ENCODE assay signal across 8 mouse cellular contexts in the genomic region with DNA sequence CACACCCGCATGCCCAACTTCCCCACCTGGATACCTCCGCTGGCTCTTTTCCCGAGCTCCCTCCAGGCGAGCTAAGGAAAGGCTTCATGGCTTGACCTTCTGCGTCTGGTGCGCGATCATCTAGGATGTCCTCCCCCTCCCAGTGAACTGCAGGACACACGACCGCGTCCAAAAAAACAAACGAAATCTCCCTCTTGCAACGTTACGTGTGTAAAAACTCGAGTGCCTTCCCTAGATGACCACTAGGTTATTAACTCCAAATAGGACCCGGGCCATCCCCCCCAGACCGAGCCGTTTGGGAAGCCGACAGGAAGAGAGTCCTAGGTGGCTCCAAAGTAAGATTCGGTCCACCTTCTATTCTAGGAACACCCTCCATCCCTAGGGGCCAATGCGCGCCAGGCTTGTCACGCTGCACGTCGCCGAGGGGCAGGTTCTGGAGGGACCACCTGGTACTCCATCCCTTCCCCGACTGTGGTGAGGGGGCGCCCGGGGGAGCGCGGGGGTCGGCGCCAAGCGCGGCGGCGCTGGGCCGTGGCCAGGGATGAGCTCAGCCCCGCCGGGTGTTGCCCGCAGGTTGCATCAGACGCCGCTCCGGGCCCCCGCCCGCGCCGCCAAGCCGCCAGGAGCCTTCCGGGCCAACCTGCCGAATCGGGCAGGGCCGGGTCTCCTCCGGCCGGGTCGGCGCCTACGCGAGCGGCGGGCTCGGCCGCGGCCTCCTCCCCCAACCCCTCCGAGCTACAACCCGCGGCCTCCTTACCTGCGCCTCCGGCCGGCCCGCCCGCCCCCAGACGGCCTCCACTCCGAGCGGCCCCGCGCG. TPM values are rescaled to one million over a fixed set of nuclear protein-coding genes. Genes with fewer than 3 reads are reported as not detected.
A peak's percentile ranks its signal among the peaks of the same experiment; 100 is the strongest.
DNase-seq lines count a peak whose midpoint lies in the region; ATAC-seq and TF ChIP-seq lines count a peak whose summit lies in the region.

No protein-coding gene starts in this region.

- under 1% methylated on average over 77 of the region's 77 CpGs for WGBS in embryonic facial prominence, embryonic 10.5 days
- 2% methylated on average over 67 of the region's 77 CpGs for WGBS in kidney, embryonic 14.5 days
- under 1% methylated on average over 73 of the region's 77 CpGs for WGBS in limb, embryonic 15.5 days
- under 1% methylated on average over 49 of the region's 77 CpGs for WGBS in midbrain, embryonic 16.5 days

- no peak for TF ChIP-seq CTCF in CH12.LX (conservative IDR thresholded peaks at IDR 0.05 in 1 of 2, IDR thresholded peaks at IDR 0.05 in 1 of 2; ENCODE audit: low read depth in 2 of 2, low read length in 2 of 2)

- TF ChIP-seq RAD21 in CH12.LX (IDR thresholded peaks at IDR 0.05; ENCODE audit: low read depth, low read length): no peak

- peaks cover 4 to 16% of the 10 kb centered on the region in 2 experiments for H3K36me3 ChIP-seq in CH12.LX (replicated peaks in 1 of 2; ENCODE audit: control insufficient read depth in 1 of 2, insufficient read depth in 1 of 2, low read length in 1 of 2)
- H3K36me3 ChIP-seq in embryonic facial prominence, embryonic 10.5 days (replicated peaks): peaks cover 11% of the 10 kb centered on the region
- no peaks in the 10 kb centered on the region; the same call in 1 of the 2 replicates for H3K36me3 ChIP-seq in kidney, embryonic 14.5 days (ENCODE audit: control insufficient read depth, insufficient read depth, low read length)
- no peaks in the 10 kb centered on the region for H3K36me3 ChIP-seq in limb, embryonic 15.5 days
- no peaks in the 10 kb centered on the region for H3K36me3 ChIP-seq in midbrain, embryonic 16.5 days (ENCODE audit: control insufficient read depth, insufficient read depth, low read length)

- H3K9me3 ChIP-seq in CH12.LX (replicated peaks; ENCODE audit: low read length): peaks cover 5% of the 10 kb centered on the region
- H3K9me3 ChIP-seq in embryonic facial prominence, embryonic 10.5 days: no peaks in the 10 kb centered on the region; the same call in 1 of the 2 replicates
- H3K9me3 ChIP-seq in kidney, embryonic 14.5 days (ENCODE audit: control insufficient read depth, low read length): 0 out of 2 replicates have a peak, but pooled peaks cover 4% of the 10 kb centered on the region
- no peaks in the 10 kb centered on the region for H3K9me3 ChIP-seq in limb, embryonic 15.5 days
- no peaks in the 10 kb centered on the region for H3K9me3 ChIP-seq in midbrain, embryonic 16.5 days (replicated peaks; ENCODE audit: control insufficient read depth, low read length, poor library complexity, severe bottlenecking)

- peak overlapping the region; percentile 98; the same call in 1 of the 2 replicates for H3K4me2 ChIP-seq in CH12.LX (ENCODE audit: insufficient read depth, low read depth, poor library complexity, severe bottlenecking)
- H3K4me2 ChIP-seq in kidney, embryonic 14.5 days (replicated peaks; ENCODE audit: low read depth, low read length): peak overlapping the region; percentile 81
- H3K4me2 ChIP-seq in limb, embryonic 15.5 days: peak overlapping the region; percentile 69
- H3K4me2 ChIP-seq in midbrain, embryonic 16.5 days (ENCODE audit: low read length): peak overlapping the region; percentile 74

- peak; percentile 88 for ATAC-seq in kidney, embryonic 14.5 days (ENCODE audit: low FRiP score, low TSS enrichment)
- ATAC-seq in limb, embryonic 15.5 days (ENCODE audit: insufficient number of reproducible peaks, low FRiP score, low TSS enrichment, low read depth): peak; percentile 86
- peak; percentile 90 for ATAC-seq in midbrain, embryonic 16.5 days

- TF ChIP-seq EP300 in CH12.LX (IDR thresholded peaks at IDR 0.05; ENCODE audit: low read length): no peak

- peak; percentile 37 for DNase-seq in CH12.LX (ENCODE audit: extremely low read depth)
- DNase-seq in adrenal gland, adult 8-10 months: peak; percentile 64
- no peak for DNase-seq in embryonic facial prominence, embryonic 10.5 days (ENCODE audit: low spot score)
- peak; percentile 97 for DNase-seq in heart, adult 11 months
- peak; percentile 33 for DNase-seq in thymus, postnatal 4 days

- H3K9ac ChIP-seq in CH12.LX (ENCODE audit: insufficient read depth, low read depth): peak overlapping the region; percentile 99
- peak overlapping the region; percentile 94 for H3K9ac ChIP-seq in kidney, embryonic 14.5 days (ENCODE audit: low read depth, low read length)
- H3K9ac ChIP-seq in limb, embryonic 15.5 days: peak overlapping the region; percentile 84
- peak overlapping the region; percentile 87 for H3K9ac ChIP-seq in midbrain, embryonic 16.5 days (ENCODE audit: low read depth, low read length)

- H3K27ac ChIP-seq in CH12.LX (ENCODE audit: insufficient read depth, low read depth): peak overlapping the region; percentile 97
- peak overlapping the region; percentile 97 for H3K27ac ChIP-seq in embryonic facial prominence, embryonic 10.5 days (replicated peaks)
- peak overlapping the region; percentile 64; the same call in 1 of the 2 replicates for H3K27ac ChIP-seq in kidney, embryonic 14.5 days (ENCODE audit: low read depth, low read length)
- H3K27ac ChIP-seq in limb, embryonic 15.5 days: peak overlapping the region; percentile 87
- H3K27ac ChIP-seq in midbrain, embryonic 16.5 days (ENCODE audit: low read length): peak overlapping the region; percentile 89

- H3K27me3 ChIP-seq in CH12.LX (replicated peaks): no peaks in the 10 kb centered on the region
- no peaks in the 10 kb centered on the region for H3K27me3 ChIP-seq in embryonic facial prominence, embryonic 10.5 days (replicated peaks; ENCODE audit: low read depth, poor library complexity, severe bottlenecking)
- no peaks in the 10 kb centered on the region for H3K27me3 ChIP-seq in kidney, embryonic 14.5 days (ENCODE audit: control insufficient read depth, insufficient read depth, low read length)
- no peaks in the 10 kb centered on the region for H3K27me3 ChIP-seq in limb, embryonic 15.5 days
- H3K27me3 ChIP-seq in midbrain, embryonic 16.5 days (ENCODE audit: control insufficient read depth, insufficient read depth, low read depth, low read length): no peaks in the 10 kb centered on the region

- in situ Hi-C loops in CH12.LX (cut with MboI; ENCODE audit: low pct_ligation_motif_present, low pct_unique_long_range_greater_than_20kb, low sequenced_read_pairs): no loop called here

- dilution Hi-C loops in CH12.LX (cut with MboI; ENCODE audit: extremely low pct_ligation_motif_present, extremely low pct_unique_long_range_greater_than_20kb, low sequenced_read_pairs): no loop called here

- H3K79me2 ChIP-seq in CH12.LX (replicated peaks; ENCODE audit: control insufficient read depth, extremely low read depth, insufficient read depth, poor library complexity, severe bottlenecking): peaks cover 50% of the 10 kb centered on the region

- peaks cover 3 to 50% of the 10 kb centered on the region in 2 experiments; a peak in 3 of 4 replicates for H3K4me1 ChIP-seq in CH12.LX (ENCODE audit: control insufficient read depth in 1 of 2, insufficient read depth in 2 of 2)
- H3K4me1 ChIP-seq in embryonic facial prominence, embryonic 10.5 days: peaks cover 26% of the 10 kb centered on the region
- peaks cover 13% of the 10 kb centered on the region for H3K4me1 ChIP-seq in kidney, embryonic 14.5 days (ENCODE audit: control insufficient read depth, insufficient read depth, low read length)
- peaks cover 19% of the 10 kb centered on the region for H3K4me1 ChIP-seq in limb, embryonic 15.5 days
- peaks cover 18% of the 10 kb centered on the region for H3K4me1 ChIP-seq in midbrain, embryonic 16.5 days (ENCODE audit: control insufficient read depth, insufficient read depth, low read length)

- no peak for TF ChIP-seq POLR2A in CH12.LX (IDR thresholded peaks at IDR 0.05; ENCODE audit: low read depth, low read length)

- H3K4me3 ChIP-seq in CH12.LX (replicated peaks in 1 of 3; ENCODE audit: low read depth in 2 of 3, low read length in 2 of 3, poor library complexity in 1 of 3): peak overlapping the region; percentile 93 to 98 (median 97)
- peak overlapping the region; percentile 97 for H3K4me3 ChIP-seq in embryonic facial prominence, embryonic 10.5 days
- H3K4me3 ChIP-seq in kidney, embryonic 14.5 days (ENCODE audit: low read length): peak overlapping the region; percentile 96
- H3K4me3 ChIP-seq in limb, embryonic 15.5 days: peak overlapping the region; percentile 93
- peak overlapping the region; percentile 81 for H3K4me3 ChIP-seq in midbrain, embryonic 16.5 days (ENCODE audit: low read depth, low read length)

TF ChIP-seq in CH12.LX, 34 proteins besides CTCF, POLR2A, EP300 and RAD21:
- TF ChIP-seq ZMIZ1 (IDR thresholded peaks at IDR 0.05; ENCODE audit: low read depth, low read length): no peak
- peak; percentile 99 for TF ChIP-seq UBTF (IDR thresholded peaks at IDR 0.05; ENCODE audit: low read depth, low read length)
- 0 out of 2 replicates have a peak, but pooled peaks have one; percentile 10 for TF ChIP-seq MAX (IDR thresholded peaks at IDR 0.05; ENCODE audit: low read length)
- no peak for TF ChIP-seq POLR2AphosphoS2 (IDR thresholded peaks at IDR 0.05; ENCODE audit: low read depth, low read length)
- TF ChIP-seq MEF2A (IDR thresholded peaks at IDR 0.05; ENCODE audit: borderline replicate concordance, low read depth, low read length): peak; percentile 22; the same call in 1 of the 2 replicates

RNA-seq across cellular contexts. Expression of a gene that starts 0.5 kb away (rescaled TPM):
- total RNA-seq in CH12.LX (2012; rRNA removed): 23.6 and 34.6 TPM in 2 replicates
- 25.3 and 27.0 TPM in 2 replicates for total RNA-seq in CH12.LX (2014; rRNA removed)
- polyA plus RNA-seq in CH12.LX (2012; ENCODE audit: insufficient read length, low read depth): 19.9 and 23.5 TPM in 2 replicates
- total RNA-seq in adrenal gland, adult 8-10 months (2022): 10 to 100 TPM; 41.4 to 46.2 (median 44.0) TPM
- polyA plus RNA-seq in embryonic facial prominence, embryonic 10.5 days (2016; fragmentation: Nextera tagmentation; extraction: Ambion mirVana): 42.9 and 46.8 TPM in 2 replicates
- 30.8 and 39.3 TPM in 2 replicates for polyA plus RNA-seq in kidney, embryonic 14.5 days (2014; fragmentation: Nextera tagmentation; extraction: Ambion mirVana)
- polyA plus RNA-seq in limb, embryonic 15.5 days (2015; fragmentation: Nextera tagmentation; extraction: Ambion mirVana): 36.6 and 43.0 TPM in 2 replicates
- polyA plus RNA-seq in midbrain, embryonic 16.5 days (2015; fragmentation: Nextera tagmentation; extraction: Ambion mirVana): 24.2 and 27.3 TPM in 2 replicates
